Mouse (Mus musculus) lung, adult 18-20 months (tissue): ENCODE measurements around the gene Epb41.

Source experiments
- DNase-seq, 2 experiments: peaks; one replicate each; pipeline ENCODE4 v3.0.0; 2022; ENCODE audit warnings: mixed read lengths in 2 of 2

The Epb41 gene

DNA sequence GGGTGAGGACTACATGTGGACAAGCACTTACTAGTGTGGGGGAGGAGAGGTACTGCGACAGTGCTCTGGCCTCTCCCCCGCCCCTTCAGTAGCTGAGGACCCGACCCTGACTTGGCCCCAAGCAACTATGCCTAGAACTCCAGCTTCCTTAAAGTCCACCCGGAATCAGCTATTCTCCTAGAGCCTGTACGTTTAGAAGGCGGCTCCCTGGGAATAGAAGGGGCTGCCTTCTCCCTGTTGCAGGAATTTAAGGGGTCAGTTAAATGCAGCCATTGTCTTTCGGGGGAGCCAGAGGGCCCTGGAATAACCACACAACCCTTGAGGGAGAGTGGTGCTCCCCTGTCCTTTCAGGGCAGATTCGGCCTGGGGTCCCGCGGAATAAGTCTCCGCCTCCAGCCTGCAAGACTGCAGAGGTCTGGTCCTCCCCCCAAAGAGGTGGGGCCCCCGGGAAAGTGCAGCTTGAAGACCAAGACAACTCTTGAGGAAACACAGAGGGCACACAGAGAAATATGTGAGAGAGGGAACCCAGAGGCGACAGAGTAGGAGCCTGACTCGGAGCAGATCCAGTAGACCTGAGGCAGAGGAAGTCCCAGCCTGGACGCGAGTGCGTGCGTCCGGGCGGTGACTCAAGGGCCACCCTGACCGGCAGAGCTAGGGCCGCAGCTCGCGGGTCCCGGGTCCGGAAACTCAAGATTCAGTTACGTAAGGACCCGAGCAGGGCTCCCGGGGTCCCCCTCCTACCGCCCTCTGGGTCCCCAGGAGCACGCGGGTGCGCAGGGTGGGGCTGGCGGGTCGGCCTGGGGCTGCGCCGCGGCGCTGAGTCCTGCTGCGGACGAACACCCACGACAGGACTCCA lies 816 bp downstream of the Epb41 start, which contains the start of gene Gm10300:
Gm10300 (plus strand) TSS at position 621 of the 856 bp plus-strand sequence.
- DNase-seq: peak; percentile 47 to 53

- DNase-seq: no peak
These were observed 2.2 kb downstream of the Epb41 start for GRCm38 (mm10) chr4:132072946-132073345.

- no peak for DNase-seq
These were observed 3.0 kb downstream of the Epb41 start for GRCm38 (mm10) chr4:132072156-132072555.

DNA sequence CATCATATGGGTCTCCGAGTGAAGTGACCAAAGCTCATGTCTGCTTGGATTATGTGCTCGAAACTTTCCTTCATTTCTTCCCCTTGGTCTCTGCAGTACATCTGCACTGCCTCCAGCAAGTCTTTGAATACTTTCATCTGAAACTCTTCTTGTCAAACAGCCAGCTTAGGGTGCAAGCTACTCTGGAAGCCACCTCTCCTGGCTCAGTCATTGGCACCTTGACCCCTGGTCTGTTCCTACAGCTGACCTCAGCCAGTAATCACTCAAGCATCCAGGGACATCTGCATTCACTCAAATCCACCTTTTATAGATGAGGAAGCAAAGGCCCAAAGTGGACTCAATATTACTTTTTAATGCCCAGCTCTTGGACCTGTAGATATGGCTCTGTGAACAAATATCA lies 3.4 kb downstream of the Epb41 start:
- DNase-seq: no peak

DNA sequence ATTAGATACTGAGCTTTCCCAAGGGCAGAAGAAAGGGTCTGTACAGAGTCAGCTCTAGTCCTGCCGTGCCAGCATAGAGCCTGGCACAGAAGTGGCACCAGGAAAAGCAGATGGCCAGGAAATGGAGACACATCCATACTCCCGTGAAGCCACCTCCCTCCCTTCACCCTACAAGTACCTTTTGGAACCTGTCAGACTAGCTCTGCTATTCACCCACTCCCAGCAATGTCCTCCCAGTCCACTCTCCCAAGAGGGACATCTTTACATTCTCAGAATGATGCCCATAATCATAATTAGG lies 7.2 kb downstream of the Epb41 start:
- no peak for DNase-seq

- no peak for DNase-seq
These were observed 7.8 kb downstream of the Epb41 start for GRCm38 (mm10) chr4:132067112-132067937.

DNA sequence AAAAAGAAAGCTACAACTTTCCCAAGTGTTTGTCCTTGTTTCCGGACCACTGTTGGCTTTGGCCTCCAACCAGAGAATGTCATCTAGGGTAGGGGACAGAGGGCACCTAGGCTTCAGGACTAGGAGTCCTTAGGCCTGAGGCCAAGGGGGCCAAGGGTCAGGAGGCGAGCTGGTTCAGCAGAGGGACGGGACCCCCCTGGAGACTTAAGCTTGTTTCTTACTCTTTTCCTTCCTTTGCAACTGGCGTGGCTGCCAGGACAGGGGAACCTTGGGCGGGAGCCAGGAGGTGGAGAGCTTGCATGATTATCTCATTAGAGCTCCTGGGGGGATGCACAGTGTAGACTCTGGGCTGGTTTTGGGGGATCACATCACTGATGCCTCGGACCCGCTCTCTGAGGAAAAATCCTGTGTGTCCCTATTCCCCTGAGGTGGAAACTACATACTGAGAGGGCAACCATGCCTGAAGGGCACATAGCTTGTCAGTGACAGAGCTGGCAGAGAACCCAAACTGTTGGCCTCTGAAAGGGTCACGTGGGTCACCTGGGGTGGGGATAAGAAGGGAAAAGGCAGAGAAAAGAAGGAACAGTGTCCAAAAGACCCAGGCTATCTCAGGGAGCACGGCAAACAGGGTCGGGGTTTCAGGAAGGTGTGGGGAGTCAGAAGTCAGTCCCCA lies 8.9 kb downstream of the Epb41 start:
- DNase-seq: peak; percentile 46 to 72

GRCm38 (mm10) chr4:132065578-132065977 lies 9.5 kb downstream of the Epb41 start:
- DNase-seq: no peak

DNA sequence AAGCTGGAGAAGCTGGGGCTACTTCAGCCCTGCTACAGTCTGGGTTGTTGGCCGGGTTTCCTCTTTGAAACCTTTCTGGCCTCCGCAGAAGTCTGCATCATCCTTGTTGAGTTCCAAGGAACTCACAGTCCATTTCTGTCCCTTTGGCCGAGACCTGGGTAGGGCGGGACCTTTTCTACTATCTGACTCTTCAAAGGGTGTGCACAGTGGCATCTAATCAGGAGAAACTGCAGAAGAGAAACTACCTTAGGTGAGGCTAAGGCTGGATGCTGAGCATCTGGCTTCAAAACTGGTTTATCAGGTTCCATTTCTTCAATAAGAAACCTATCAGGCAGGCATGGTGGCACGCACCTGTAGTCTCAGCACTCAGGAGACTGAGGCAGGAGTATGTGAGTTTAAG lies 10.6 kb downstream of the Epb41 start:
- DNase-seq: no peak

GRCm38 (mm10) chr4:132062934-132063884 lies 11.9 kb downstream of the Epb41 start:
- no peak for DNase-seq

- DNase-seq: no peak
These were observed 12.8 kb downstream of the Epb41 start for GRCm38 (mm10) chr4:132062289-132062688.

DNA sequence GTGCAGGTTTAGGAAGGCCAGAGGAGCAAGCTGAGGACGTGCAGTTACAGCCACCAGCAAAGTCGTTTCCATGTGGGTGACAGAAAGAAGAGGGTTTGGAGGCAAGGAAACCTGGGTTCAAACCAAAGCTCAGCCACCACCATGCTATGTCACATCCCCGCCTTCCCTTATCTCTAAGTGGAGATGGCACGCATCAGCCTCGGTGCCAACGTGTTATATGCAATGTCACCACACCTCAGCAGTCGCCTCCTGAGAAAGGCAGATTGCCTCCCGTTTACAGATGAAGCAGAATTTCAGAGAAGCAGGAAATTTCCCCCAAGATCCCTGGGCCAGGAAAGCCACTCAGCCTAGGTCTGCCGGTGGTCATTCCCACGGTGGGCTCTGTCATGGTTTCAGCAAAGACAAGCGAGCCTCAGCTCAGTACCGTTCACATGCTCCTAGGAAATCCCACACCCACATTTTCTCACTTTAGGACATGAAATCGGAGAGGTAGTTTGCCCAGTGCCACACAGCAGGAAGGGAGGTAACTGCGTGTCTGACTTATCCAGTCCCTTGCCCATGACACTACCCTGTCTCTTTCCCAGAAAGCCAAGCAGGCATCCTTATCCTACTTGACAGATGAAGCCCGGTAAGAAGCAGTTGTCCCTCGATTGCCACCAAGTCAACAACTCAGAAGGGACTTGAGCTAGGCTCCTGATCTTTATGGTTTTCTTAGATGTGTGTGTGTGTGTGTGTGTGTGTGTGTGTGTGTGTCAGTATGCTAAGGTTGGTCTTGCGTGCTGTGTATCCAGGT lies 14.9 kb downstream of the Epb41 start:
- no peak for DNase-seq

- no peak for DNase-seq
These were observed 15.6 kb downstream of the Epb41 start for GRCm38 (mm10) chr4:132059541-132059940.

DNA sequence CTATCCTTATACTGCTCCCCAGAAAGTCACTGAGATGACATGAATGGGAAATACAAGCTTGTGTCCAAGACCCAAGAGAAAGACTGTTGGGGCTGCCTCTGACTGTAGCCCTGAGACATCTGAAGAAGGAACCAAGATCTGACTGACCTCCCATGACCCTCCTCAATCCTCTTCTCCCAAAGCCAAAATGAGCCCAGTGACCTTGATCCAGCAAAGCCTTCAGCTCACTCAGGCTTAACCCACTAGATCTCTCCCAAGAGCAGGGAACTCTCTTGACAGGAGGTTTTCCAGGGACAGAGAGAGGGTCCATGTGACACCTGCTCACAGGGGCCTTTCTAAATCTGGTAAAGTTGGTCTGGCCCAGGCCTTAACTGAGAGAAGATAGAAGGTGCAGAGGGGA lies 17.8 kb downstream of the Epb41 start:
- no peak for DNase-seq

- DNase-seq: no peak
These were observed 23.5 kb downstream of the Epb41 start for GRCm38 (mm10) chr4:132051321-132052275.

- no peak for DNase-seq
These were observed 25.4 kb downstream of the Epb41 start for GRCm38 (mm10) chr4:132049549-132050200.

GRCm38 (mm10) chr4:132048995-132049404 lies 26.1 kb downstream of the Epb41 start:
- peak; percentile 90 to 94 for DNase-seq

DNA sequence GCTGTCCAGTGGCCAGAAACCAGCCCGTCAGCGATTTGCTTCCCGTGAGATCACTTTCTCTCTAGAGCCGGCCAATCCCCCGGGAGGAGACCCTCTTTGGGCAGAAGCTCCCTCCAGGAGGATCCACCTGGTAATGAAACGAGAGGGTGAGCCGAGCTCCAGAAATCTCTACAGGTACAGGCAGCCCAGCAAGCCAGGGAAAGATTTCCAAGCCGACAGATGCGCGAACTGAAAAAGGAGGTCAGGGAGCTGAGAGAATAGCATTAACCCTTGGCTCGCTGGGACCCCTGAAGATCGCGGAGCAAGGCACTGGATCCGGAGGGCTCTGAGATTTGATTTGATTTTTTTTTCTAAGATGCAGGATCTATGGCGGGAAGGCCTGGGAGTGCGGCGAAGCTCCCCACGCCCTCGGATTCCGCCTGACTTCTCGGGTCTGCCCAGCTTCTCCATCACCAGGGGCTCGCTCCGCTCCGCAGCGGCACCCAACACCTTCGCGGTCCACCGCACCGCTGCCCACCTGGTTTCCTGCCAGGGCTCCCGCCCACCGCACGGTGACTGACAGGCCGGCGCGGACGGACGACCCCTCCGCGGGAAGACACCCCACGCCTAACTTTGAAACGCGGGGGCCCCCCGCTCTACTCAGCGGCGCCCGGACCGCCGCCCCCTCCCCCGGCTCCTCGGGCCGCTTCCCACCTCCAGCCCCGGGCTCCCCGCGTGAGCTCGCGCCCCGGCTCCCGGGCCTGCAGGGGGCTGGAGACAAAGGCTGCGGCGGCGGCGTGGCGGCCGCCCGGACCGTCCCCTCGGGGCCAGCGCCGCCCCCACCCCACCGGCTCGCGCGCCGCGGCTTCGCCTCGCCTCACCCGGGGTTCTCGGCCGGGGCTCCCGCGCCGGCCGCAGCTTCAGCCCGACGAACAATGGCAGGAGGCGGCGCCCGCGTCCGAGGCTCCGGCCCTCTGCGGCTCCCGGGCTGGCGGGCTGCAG lies 26.8 kb downstream of the Epb41 start:
- peak; percentile 30 to 46 for DNase-seq
